Comparison of ENCODE assay signal across 10 mouse cellular contexts in the genomic region with DNA sequence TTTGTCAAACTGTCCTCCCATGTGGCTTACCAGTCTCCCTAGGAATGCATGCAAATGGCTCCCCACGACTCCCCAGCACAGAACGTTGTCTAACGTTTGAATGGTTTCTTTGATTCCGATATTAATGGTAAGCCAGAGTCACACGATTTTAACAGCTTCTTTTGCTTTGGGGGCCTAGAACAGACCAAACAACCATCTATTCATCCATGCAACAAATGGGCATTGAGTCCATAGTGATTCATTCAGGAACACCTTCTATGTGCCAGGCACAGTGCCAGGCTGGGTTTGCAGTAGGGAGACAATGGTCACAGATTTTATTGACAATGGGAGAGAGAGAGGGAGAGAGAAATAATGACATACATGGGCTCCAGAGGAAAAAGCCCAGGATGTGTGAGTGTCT.
DNase-seq lines count a peak whose midpoint lies in the region; ATAC-seq and TF ChIP-seq lines count a peak whose summit lies in the region.
"Had no signal": no experiment of that assay in that cellular context is flagged by ENCODE, and none has a peak within 500 bp of the region (broad histone marks: within the 10 kb centered on the region; RNA-seq: fewer than 3 reads in every experiment).

No protein-coding gene starts in this region.

- no peak for ATAC-seq in midbrain, postnatal 0 days (ENCODE audit: low FRiP score)
- no peak for ATAC-seq in kidney, embryonic 16.5 days (ENCODE audit: low FRiP score, low TSS enrichment)

- WGBS in midbrain, postnatal 0 days = 49% methylated on average over 5 of the region's 5 CpGs
- WGBS in kidney, embryonic 16.5 days = 82% methylated on average over 5 of the region's 5 CpGs

- H3K27ac ChIP-seq in midbrain, postnatal 0 days (ENCODE audit: low read depth, low read length) = no peak overlapping the region
- H3K27ac ChIP-seq in kidney, embryonic 16.5 days (ENCODE audit: low read length) = no peak overlapping the region

- H3K36me3 ChIP-seq in midbrain, postnatal 0 days (ENCODE audit: insufficient read depth, low read length) = no peaks in the 10 kb centered on the region
- no peaks in the 10 kb centered on the region for H3K36me3 ChIP-seq in kidney, embryonic 16.5 days (ENCODE audit: insufficient read depth, low read length)

- 0 out of 2 replicates have a peak, but pooled peaks cover 4% of the 10 kb centered on the region for H3K27me3 ChIP-seq in midbrain, postnatal 0 days (ENCODE audit: insufficient read depth, low read length)
- H3K27me3 ChIP-seq in kidney, embryonic 16.5 days (ENCODE audit: insufficient read depth, low read length) = no peaks in the 10 kb centered on the region

- DNase-seq in frontal cortex, adult 2 months (ENCODE audit: extremely low spot score in 1 of 2, low spot score in 1 of 2) = peak; percentile 21 to 46
- DNase-seq in frontal cortex, postnatal 25 days (ENCODE audit: low spot score in 2 of 2) = no peak
- DNase-seq in cerebellum, adult 9-11 months = peak; percentile 28
- peak; percentile 65 to 66 for DNase-seq in layer of hippocampus, adult 8-10 months (ENCODE audit: low spot score in 2 of 2)
- peak; percentile 56 for DNase-seq in midbrain, postnatal 0 days (ENCODE audit: low spot score)
- DNase-seq in lung, postnatal 14 days = no peak
- DNase-seq in ovary, postnatal 14 days (ENCODE audit: low spot score) = no peak
- DNase-seq: lung, adult 18-20 months; thymus, adult 2 months had no signal

- no peak for TF ChIP-seq CTCF in midbrain, postnatal 0 days (IDR thresholded peaks at IDR 0.05)

- no peak overlapping the region for H3K4me3 ChIP-seq in midbrain, postnatal 0 days (ENCODE audit: low read depth, low read length)
- no peak overlapping the region for H3K4me3 ChIP-seq in kidney, embryonic 16.5 days (ENCODE audit: low read length)

- no peaks in the 10 kb centered on the region for H3K4me1 ChIP-seq in midbrain, postnatal 0 days (ENCODE audit: insufficient read depth, low read length)
- no peaks in the 10 kb centered on the region for H3K4me1 ChIP-seq in kidney, embryonic 16.5 days (ENCODE audit: insufficient read depth, low read length)

- H3K9ac ChIP-seq in midbrain, postnatal 0 days (replicated peaks; ENCODE audit: low read length, poor library complexity, severe bottlenecking) = no peak overlapping the region
- H3K9ac ChIP-seq in kidney, embryonic 16.5 days (replicated peaks; ENCODE audit: low read length) = no peak overlapping the region

- H3K9me3 ChIP-seq in midbrain, postnatal 0 days (ENCODE audit: low read length) = no peaks in the 10 kb centered on the region
- H3K9me3 ChIP-seq in kidney, embryonic 16.5 days (ENCODE audit: low read length) = no peaks in the 10 kb centered on the region

- H3K4me2 ChIP-seq in midbrain, postnatal 0 days (ENCODE audit: low read depth, low read length, poor library complexity, severe bottlenecking) = no peak overlapping the region
- no peak overlapping the region for H3K4me2 ChIP-seq in kidney, embryonic 16.5 days (replicated peaks; ENCODE audit: low read depth, low read length)

Comparison
In these comparisons a context has a peak if more than half of its experiments do, and no peak if none do; other contexts are left out.
1. DNase-seq: peak in frontal cortex, adult 2 months (2 of 2), cerebellum, adult 9-11 months (single experiment), layer of hippocampus, adult 8-10 months (2 of 2) and midbrain, postnatal 0 days (single experiment); none in frontal cortex, postnatal 25 days (0 of 2), lung, postnatal 14 days (single experiment) and ovary, postnatal 14 days (single experiment).